Mouse (Mus musculus) left cerebral cortex, postnatal 4 days (tissue): Measurements from ENCODE around the gene Kifap3. TPM values are rescaled to one million over a fixed set of nuclear protein-coding genes. Genes with fewer than 3 reads are reported as not detected.

ENCODE experiments used
- DNase-seq: peaks from one replicate; pipeline ENCODE4 v3.0.0-alpha.2; 2022
- intact Hi-C: fragments of 180-260 bp; cut with DNase I; formaldehyde crosslinking; loops from one replicate; pipeline ENCODE4 v1.15.1; 2025
- total RNA-seq, 2 experiments: library from RNA; stranded (reverse); gene quantifications; 2 replicates each; pipeline ENCODE4 v1.2.3; 2021

Kifap3 gene
- total RNA-seq, 2 experiments from 2014 or later = 252 to 253 TPM

- intact Hi-C loops = no loop called here
Observed at GRCm38 (mm10) chr1:163893294-163893693, 113.9 kb downstream of the Kifap3 start.

GRCm38 (mm10) chr1:163893774-163894527 lies 114.6 kb downstream of the Kifap3 start:
- intact Hi-C loops = no loop called here
- DNase-seq = no peak

More at GRCm38 (mm10) chr1:163893294-163893693, 113.9 kb downstream of the Kifap3 start:
- DNase-seq = no peak

DNA sequence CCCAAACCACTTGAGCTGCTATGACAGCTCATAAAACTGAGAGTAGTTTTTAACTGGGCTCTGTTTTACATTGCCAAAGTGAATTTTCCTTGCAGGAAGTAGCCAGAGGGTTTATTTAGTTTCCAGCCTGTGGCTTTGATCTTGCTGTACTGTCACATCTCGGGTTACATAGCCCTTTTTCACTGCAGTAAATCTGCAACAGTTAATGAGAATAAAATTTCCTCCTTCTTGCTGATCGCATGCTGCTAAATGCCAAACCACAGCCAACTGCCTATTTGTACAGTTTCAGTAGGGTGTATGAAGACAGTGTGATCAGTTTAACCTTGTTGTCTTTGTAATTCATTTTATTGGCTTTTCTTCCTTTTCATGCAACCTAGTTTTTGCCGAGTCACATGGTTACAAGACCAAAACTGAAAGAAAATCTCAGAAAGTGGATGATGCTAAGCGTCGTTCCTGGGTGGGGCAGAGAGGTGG lies 118.9 kb downstream of the Kifap3 start:
- DNase-seq = no peak
- intact Hi-C loops = no loop called here

GRCm38 (mm10) chr1:163899575-163899974 lies 120.2 kb downstream of the Kifap3 start:
- intact Hi-C loops = no loop called here
- DNase-seq = no peak

DNA sequence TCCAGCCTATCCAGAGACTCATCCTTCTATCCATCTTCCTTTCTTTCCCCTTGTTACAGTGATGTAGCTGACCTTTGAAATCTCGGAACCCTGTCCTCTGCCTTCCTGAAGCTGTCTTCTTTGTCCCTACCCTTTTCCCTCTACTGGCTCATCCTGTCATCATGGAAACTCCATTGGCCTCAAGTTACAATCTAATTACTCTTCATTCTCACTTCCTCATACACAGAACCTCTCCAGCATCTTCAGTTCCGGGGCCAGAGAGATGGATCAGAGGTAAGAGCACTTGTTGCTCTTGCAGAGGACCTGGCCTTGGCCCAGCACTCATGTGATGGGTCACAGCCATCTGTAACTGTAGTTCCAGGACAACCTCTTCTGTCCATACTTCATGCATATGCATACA lies 120.8 kb downstream of the Kifap3 start:
- DNase-seq = no peak
- intact Hi-C loops = no loop called here

DNA sequence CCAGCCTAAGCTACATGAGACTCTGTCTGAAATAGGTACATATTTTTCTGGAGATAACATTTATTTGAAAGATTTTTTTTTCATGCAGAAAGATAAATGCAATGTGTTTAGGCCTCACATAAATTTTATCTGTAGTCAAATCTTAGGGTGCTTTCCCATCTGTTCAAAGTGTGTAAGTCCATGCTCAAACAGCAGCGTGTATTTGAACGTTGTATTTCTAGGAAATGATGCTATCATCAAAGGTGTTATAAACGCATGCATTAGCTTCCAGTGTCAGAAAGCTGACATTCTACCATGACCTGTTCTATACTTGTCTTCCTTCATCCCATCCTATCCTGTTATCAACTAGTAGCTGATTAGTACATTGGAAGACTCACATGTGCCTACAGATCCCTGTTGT lies 124.0 kb downstream of the Kifap3 start:
- intact Hi-C loops = no loop called here
- no peak for DNase-seq

GRCm38 (mm10) chr1:163907007-163907811 lies 127.8 kb downstream of the Kifap3 start:
- intact Hi-C loops = loop anchor here (5.0 kb wide), 1 partner anchor 755 kb away; no protein-coding TSS in a partner anchor
- DNase-seq = no peak

GRCm38 (mm10) chr1:163908389-163908788 lies 129.0 kb downstream of the Kifap3 start:
- intact Hi-C loops = loop anchor here (5.0 kb wide), 1 partner anchor 756 kb away; no protein-coding TSS in a partner anchor

GRCm38 (mm10) chr1:163910343-163910742 lies 131.0 kb downstream of the Kifap3 start:
- intact Hi-C loops = no loop called here
- no peak for DNase-seq

More at GRCm38 (mm10) chr1:163908389-163908788, 129.0 kb downstream of the Kifap3 start:
- DNase-seq = no peak

GRCm38 (mm10) chr1:163910785-163911184 lies 131.4 kb downstream of the Kifap3 start:
- DNase-seq = no peak
- intact Hi-C loops = no loop called here

DNA sequence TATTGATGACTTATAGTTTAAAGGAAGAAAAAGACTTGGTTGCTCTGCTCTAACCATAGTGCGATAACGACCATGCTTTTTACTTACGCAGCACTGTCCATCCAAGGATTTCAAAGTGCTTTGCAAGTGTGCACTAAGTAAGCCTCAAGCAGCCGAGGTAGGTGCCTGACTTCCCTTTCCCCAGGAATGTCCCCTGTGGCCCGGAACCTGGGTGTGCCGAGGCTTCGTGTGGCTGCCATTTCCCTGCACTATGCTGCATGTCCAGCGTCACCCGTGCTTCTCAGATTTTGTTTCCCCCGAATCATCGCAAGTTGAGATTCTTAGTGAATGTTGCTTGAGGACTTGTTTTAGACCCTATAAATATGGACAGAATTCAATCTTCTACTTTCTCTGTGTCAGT lies 132.6 kb downstream of the Kifap3 start:
- intact Hi-C loops = no loop called here

DNA sequence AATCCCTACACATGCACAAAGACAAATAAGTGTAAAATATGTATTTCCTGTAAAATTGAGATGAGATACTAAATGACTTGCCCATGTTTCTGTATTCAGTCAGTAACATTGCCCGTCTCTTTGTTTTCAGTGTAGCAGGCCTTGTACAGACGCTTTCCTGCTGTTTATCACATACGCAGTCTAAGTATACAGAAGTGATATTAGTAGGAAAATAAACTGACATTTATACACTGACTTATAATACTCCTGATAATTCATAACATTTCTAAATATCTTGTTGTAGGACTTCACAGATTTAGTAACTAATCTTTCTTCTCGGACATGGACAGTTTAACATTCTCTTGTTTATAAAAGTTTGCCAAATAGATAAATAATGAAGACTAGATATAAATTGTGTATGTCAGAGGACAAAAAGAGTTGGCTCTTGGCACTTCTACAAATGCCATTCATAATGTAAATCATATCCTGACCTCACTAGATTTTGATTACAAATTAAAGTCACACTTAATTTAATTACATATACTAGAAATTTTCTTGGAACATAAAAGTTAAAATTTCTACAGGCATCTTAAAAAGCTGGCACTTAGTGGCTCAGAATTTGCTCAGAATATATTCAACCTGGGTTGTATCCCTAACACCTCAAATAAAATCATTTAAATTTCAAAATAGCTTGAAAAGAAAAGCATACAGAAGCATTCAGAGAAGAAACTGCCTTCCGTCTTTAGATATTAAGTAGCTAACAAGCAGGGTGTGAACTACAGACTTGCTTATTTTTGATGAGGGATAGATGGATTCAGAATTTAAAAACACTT lies 138.2 kb downstream of the Kifap3 start:
- intact Hi-C loops = no loop called here

More for the DNA sequence above, 132.6 kb downstream of the Kifap3 start:
- no peak for DNase-seq

DNA sequence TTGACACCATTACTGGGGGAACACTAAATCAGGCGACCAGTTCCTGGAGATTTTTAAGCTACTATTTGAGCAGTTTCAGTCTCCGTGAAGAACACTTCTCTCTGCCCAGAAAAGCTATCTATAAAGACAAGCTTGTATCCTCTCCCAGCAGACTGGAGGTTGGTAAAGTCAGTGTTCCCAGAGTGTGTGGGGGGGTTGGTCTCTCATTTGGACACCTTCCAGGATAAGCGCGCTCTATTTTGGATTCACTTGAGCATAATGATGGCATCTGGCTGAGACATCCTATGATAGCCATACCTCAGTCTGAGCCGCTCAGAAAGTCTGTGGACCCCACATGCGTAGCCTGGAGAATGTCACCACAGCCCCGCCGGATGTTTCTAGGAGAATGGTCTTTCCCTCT lies 144.7 kb downstream of the Kifap3 start:
- DNase-seq = no peak
- intact Hi-C loops = no loop called here

More for the DNA sequence above, 138.2 kb downstream of the Kifap3 start:
- no peak for DNase-seq

- DNase-seq = no peak
- intact Hi-C loops = no loop called here
Observed at GRCm38 (mm10) chr1:163928846-163929245, 149.5 kb downstream of the Kifap3 start, which contains the start of gene Scyl3. TSS of gene Scyl3 (plus strand) at chr1:163929100.

- DNase-seq = peak; percentile 94
- intact Hi-C loops = no loop called here
Observed at GRCm38 (mm10) chr1:163929636-163930457, 150.5 kb downstream of the Kifap3 start.

- intact Hi-C loops = no loop called here
- no peak for DNase-seq
Observed at GRCm38 (mm10) chr1:163930458-163930794, 151.0 kb downstream of the Kifap3 start.

DNA sequence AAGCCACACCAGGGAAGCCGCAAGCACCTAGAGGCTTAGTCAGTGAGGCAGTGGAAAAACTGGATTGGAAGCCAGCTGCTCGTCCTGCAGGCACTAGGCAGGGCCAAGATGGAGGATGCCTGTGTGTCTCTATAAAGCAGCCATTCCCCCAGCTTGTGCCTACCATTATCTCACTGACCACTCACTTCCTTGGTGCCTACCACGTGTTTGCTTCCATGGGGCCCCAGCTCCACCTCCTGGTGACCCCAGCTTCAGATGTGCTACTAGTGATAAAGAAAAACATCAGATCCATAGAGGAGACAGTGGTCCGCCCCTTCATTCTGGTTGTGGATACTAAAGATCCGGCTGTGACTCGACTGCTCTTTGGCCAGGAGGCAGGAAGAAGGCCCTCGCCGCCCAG lies 152.4 kb downstream of the Kifap3 start:
- DNase-seq = no peak
- intact Hi-C loops = no loop called here

- intact Hi-C loops = no loop called here
- no peak for DNase-seq
Observed at GRCm38 (mm10) chr1:163934591-163934990, 155.2 kb downstream of the Kifap3 start.

DNA sequence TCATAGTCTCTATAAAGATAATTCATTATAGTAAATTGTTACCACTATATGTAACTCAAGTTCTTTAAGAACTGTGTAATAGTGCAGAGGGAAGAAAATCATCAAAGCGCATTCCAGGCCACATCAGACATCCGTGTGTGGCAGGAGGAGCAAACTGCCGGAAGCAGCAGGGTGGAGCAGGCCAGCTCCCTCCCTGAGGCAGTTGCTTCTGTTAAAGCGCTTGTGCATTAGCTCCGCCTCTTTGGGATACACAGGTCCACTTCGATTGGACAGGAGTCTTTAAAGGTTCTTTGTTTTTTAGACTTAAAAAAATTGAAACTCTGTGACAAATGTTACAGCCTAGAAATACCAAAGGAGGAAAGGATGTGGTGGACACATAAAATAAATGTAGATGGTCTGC lies 162.7 kb downstream of the Kifap3 start:
- no peak for DNase-seq
- intact Hi-C loops = loop anchor here (10.0 kb wide), 1 partner anchor 1237 kb away; no protein-coding TSS in a partner anchor

GRCm38 (mm10) chr1:163953396-163953795 lies 174.0 kb downstream of the Kifap3 start:
- DNase-seq = no peak
- intact Hi-C loops = no loop called here
